Mouse (Mus musculus) ovary, postnatal 14 days (tissue): ENCODE measurements around the gene Cnbp.

ENCODE experiments used
- DNase-seq: peaks from one replicate; pipeline ENCODE4 v3.0.0; 2022; ENCODE audit warnings: low spot score

The Cnbp gene

DNA sequence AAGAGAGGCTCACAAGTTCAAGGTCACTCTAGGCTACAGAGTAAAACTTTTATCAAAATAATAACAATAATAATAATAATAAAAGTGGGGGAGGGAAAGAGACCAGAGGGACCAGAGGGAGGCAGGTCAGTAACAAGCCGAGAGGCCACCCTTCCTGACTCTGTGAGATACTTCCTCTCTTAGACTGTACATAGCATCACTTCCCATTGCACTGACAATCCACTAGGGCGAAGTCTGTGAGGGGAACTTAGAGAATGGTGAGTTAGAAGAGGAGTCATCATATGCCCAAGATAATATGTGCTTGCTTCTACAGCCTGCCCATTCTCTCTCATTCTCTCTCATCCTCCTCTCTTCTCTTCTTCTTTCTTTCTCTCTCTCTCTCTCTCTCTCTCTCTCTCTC, 44.9 kb downstream of the Cnbp start:
- DNase-seq, result no peak

DNA sequence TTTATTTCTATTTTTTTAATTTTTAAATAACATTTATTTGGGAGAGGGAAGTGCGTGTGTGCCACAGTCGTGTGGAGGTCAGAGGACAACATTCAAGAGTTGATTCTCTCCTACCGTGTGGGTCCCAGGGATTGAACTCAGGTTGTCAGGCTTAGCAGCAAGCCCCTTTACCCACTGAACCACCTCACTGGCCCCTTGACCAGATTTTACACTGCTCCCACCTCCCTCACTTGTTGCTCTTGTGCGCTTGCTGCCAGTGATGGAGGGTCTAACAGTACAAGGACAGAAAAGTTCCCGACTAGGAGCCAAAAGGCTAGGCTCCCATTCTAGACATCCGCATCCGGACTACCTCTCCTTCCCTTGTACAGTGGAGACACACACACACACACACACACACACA, 45.5 kb downstream of the Cnbp start:
- no peak for DNase-seq

DNA sequence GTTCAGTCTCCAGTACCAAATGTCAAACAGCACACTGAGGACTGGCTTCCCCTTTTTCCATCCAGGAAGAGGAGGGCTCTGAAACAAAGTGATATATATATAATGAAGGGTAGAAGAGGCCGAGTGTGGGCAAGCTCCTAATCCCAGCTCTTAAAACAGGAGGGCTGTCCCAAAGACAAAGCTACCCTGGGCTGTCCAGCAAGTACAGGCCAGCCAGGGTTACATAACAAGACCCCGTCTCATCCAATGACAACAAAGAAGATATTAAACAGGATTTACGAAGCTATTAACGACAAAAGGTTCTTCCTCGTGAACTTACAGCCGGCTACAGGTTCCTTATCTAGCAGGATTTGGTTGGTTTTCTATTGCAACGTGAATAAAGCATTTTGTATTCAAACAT, 46.0 kb downstream of the Cnbp start:
- DNase-seq, result no peak

DNA sequence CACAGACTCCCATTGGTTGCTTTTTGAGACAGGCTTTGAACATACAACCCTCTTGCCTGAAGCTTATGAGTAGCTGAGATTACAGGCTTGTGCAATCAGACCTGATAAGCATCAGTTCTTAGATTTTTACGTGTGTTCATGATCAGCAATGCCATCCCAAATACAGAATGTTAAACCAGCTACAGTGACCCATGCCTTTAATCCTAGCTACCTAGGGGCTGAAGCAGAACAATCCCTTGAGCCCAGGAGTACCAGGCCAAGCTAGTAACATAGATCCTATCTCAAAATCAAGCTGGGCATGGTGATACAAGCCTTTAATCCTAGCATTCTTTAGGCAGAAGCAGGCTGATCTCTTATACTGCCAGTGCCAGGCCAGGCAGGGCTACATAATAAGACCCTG, 46.9 kb downstream of the Cnbp start:
- DNase-seq, result no peak

DNA sequence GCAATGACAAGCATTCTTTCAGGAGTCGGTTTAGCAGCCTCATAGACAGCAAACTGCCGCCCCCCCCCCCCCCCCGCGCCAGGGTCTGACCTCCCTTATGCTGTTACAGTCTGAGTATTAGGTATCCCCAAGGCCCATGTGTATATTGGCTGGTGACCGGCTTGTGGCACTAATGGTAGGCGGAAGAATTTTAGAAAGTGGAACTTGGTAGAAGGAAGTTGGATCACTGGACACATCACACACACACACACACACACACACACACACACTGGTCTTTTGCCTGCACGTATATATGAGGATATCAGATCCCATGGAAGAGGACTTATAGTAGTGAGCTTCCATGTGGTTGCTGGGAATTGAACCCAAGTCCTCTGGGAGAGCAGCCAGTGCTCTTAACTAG, 48.4 kb downstream of the Cnbp start:
- no peak for DNase-seq

DNA sequence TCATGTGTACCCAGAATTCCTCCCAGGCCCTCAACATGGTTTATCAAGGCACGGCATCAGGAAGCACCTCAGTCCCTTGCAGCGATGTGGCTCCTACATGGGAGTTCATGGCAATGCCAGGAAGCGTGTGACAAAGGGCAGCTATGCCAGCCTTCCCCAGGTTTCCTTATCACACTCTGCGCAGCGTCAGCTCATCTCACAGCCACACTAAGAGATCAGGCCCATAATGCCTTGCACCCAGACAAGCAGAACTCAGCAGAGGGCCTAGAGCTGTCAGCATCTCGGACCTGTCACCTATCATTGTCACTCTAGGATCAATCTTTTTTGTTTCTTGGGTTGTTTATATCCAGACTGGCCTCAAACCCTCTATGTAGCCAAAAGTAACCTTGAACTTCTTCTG, 51.3 kb downstream of the Cnbp start:
- DNase-seq, result no peak

DNA sequence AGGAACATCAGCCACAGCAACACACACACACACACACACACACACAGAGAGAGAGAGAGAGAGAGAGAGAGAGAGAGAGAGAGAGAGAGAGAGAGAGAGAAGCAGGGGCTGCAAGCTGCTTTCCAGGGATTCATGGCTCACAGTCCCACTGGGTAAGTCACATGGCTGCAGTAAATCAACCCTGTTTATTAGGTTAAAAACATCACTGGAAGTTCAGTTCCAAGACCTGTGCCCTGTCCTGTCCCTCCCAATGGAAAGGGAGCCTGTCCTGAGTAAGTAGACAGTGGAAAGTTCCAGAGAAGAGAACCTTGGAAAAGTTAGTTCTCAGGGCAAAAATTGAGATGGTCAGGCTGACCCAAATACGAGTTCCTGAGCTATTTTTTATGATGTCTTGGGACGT, 53.6 kb downstream of the Cnbp start:
- DNase-seq, result no peak

DNA sequence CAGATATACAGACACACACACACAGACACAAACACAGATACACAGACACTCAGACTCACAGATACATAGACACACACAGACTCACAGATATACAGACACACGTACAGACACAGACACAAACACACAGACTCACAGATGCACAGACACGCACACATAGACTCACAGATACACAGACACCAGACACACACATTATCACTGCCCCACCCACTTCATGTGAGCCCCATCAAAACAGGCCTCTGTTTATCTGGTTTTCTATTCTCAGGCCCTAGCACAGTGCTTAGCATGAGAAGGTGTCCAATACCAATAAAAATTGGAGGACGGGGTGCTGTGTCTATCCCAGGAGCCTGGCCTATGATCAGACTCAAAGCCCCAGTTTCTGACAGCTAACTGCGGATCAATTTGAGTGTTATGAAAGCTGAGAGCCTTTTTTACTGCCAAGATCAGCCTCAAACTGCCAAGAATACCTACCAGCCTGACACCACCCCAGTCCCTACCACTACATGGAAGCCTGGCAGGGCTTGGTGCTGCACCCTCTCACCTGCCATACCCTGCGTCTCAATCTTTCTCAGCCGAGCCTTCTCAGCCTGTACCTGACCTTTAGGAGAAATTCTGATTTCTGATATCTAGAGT, 54.5 kb downstream of the Cnbp start:
- DNase-seq, result no peak

DNA sequence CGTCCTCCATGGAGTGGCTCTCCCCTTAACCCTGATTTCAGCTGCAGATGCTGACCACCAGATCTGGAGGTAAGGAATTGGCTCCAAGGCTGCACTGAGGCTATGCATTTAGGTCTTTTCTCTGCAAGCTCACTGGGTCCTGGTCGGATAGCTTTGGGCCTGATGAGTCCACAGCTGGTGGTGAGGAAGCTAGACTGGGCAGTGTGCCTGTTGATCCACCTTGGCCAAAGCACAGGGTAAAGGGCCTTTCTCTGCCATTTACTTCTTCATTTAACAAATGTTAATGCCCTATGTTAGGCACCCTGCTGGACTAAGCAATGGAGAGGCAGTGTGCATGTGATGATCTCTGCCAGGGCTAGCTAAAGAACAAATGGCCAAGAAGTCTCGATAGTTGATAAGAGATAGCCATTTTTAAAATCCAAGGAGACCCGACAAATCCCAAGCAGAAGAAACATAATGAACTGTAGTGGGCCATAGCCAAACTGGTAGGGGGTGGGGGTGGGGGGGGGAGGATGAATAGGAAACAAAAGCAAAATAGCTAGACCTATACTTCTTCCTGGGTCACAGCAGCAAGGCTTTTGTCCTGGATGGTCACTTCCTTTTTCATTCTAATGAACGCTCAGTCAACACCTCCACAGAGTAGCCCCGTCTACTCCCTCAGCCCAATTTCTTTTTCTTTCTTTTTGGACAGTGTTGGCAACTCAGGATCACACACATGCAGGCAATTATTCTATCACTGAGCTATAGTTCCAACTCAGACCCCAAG, 55.3 kb downstream of the Cnbp start:
- no peak for DNase-seq

DNA sequence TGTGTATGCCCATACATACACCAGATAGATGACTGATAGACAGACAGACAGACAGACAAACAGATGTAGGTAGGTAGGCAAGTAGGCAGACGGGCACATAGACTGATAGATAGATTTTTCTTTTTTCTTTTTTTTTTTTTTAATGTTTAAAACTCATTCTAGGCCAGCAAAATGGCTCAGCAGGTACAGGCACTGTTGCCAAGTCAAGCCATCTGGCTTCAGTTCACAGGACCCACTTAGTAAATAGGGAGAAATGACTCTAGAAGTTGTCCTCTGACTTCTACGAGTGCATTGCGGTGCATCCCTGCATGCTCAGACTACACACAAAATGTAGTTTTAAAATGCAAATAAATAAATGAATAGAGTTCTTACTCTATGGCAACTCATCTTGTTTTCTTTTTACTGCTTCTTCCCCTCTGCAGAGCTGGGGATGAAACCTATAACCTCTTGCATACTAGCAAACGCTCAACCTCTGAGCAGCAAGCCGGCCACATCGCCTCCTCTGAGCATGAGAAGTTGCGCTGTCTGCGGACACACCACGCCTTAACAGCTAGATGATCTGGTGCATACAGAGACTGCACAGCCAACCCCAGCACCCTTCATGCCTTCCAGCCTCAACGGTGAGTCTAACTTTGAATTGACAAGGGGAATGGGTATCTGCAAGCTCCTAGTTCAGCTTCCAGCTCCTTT, 56.9 kb downstream of the Cnbp start:
- no peak for DNase-seq
